Mouse (Mus musculus): ENCODE measurements around the gene Slc16a12.
A peak's percentile ranks its signal among the peaks of the same experiment; 100 is the strongest.

Gene Slc16a12

DNA sequence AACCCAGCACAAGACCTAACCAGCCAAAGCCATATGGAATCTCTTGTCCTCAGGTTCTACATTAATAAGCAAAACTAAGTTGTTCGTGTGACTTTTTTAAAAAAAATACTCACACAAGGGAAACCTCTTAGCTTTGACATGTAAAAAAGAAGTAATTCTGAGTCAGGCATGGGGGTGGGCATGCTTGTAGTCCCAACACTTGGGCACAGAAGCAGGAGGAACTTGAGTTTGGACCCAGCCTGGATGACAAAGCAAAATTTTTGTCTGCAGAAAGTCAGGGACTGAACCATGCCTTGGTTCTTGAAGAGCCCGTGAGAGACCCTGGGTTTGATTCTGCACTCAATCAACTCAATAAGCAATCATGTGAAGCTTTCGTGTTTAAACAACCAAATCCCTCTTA lies 17.6 kb downstream of the Slc16a12 start:
- DNase-seq (ENCODE audit: low read depth, low spot score) = no peak

GRCm38 (mm10) chr19:34726254-34726962 lies 20.7 kb downstream of the Slc16a12 start:
- no peak for DNase-seq (ENCODE audit: low read depth, low spot score)

GRCm38 (mm10) chr19:34725418-34725817 lies 21.7 kb downstream of the Slc16a12 start:
- no peak for DNase-seq (ENCODE audit: low read depth, low spot score)

DNA sequence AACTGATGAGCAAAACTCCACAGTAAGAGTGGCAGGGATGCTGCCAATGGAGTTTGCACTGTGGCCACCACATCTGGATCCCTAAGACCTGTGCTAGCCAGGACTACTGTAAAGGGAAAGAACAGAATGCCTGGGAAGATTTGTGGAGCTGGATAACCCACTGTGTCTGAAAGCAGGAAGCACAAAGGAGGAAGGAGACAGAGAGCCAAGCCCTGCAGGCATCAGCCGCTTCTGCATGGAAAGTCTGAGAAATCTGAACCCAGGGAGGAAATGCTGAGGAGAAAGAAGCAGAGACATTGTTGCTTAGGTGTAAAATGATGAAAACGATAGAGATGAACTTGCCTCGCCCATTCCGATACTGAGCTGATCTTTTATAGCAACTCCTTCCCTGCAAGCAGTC lies 22.5 kb downstream of the Slc16a12 start:
- no peak for DNase-seq (ENCODE audit: low read depth, low spot score)

GRCm38 (mm10) chr19:34722541-34722940 lies 24.5 kb downstream of the Slc16a12 start:
- DNase-seq (ENCODE audit: low read depth, low spot score) = no peak

GRCm38 (mm10) chr19:34720130-34720529 lies 27.0 kb downstream of the Slc16a12 start:
- DNase-seq (ENCODE audit: low read depth, low spot score) = no peak

DNA sequence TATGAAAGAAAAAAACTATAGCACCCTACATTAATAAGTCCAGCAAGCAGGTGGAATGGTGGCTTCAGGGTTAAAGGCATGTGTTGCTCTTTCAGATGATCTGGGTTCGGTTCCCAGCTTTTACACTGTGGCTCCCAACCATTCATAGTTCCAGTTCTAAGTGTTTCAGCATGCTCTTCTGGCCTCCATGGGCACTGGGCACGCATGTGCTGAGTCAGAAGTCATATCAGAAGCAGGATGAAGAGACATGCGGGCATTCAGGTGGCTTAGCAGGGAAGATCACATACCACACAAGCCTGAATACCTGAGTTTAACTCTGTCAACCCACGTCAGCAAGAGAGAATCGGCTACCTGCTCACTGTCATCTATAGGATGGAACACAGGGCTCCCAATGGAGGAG lies 28.1 kb downstream of the Slc16a12 start:
- DNase-seq (ENCODE audit: low read depth, low spot score) = no peak

GRCm38 (mm10) chr19:34718478-34718877 lies 28.6 kb downstream of the Slc16a12 start:
- no peak for DNase-seq (ENCODE audit: low read depth, low spot score)

DNA sequence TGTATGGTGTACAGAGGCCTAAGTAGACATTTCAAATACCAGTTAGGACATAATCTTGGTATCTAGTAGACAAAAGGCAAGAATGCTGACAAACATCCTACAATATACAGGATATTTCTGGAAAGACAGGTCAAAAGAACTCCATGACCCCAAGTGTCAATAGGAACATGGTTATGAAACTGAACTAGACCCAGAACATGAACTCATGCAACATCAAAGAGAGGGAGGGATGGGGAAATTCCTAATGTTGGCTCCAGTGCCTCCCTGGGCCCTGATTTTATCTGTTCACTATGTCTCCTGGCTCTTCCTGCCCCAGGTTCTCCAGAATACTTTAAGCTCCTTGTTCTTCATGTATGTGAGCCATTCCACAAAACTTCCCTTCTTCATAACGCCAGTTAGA lies 31.2 kb downstream of the Slc16a12 start:
- no peak for DNase-seq (ENCODE audit: low read depth, low spot score)

- DNase-seq (ENCODE audit: low read depth, low spot score) = no peak
These were observed 32.8 kb downstream of the Slc16a12 start for GRCm38 (mm10) chr19:34714250-34714666.

- no peak for DNase-seq (ENCODE audit: low read depth, low spot score)
These were observed 35.0 kb downstream of the Slc16a12 start for GRCm38 (mm10) chr19:34712050-34712449.

- no peak for DNase-seq (ENCODE audit: low read depth, low spot score)
These were observed 38.9 kb downstream of the Slc16a12 start for GRCm38 (mm10) chr19:34708221-34708620.

DNA sequence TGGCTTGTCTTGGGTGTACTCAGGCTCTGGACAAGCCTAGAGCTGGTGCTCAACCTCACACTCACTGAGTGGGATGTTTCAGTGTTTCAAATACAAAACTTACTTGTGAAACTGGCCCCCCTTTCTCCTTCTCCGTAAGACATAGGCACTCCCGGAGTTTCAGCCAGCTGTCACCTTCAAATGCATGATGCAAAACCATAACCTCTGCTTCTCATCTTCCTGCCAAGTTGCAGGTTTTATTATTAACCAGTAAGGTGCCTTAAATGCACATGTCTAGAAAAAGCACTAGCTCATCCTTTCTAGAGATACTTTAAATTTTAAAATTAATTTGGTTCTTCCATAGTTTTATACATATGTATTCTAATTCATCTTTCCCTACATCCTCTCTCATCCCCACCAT lies 39.5 kb downstream of the Slc16a12 start:
- DNase-seq (ENCODE audit: low read depth, low spot score) = no peak

DNA sequence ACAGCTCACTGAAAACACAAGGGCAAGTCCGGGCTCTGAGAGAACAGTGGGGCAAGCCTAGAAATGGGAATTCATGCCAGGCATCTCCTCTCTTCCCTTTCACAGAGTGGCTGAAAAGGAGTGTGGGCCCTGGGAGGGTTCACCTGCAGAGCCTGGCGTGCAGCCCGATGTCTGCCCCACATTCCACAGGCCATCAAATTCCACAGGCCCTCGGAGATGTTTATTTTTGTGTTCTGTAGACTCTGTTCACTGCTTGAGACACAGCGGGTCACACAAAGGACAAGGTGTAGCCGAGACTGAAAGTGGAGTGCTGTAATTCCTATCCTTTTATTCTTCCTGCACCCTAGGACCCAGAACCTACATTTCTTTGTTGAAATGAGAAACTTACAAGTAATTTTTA lies 40.8 kb downstream of the Slc16a12 start:
- no peak for DNase-seq (ENCODE audit: low read depth, low spot score)

GRCm38 (mm10) chr19:34705141-34705540 lies 41.9 kb downstream of the Slc16a12 start:
- no peak for DNase-seq (ENCODE audit: low read depth, low spot score)

DNA sequence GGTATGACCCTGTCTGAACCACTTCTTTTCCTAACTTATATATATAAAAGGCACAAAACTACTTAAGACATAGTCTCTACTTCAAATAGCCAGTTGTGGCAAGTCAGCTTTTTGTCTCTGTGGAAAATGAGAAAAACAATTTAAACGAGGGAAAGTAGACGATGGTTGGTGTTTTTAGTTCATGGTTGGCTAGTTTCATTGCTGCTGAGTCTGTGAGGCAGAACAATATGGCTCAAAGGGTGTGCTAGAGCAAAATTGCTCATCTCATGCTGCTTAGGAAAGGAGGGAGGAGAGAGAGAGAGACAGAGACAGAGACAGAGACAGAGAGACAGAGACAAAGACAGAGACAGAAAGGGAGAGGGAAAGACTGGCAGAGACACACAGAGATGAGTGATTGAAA lies 47.8 kb downstream of the Slc16a12 start:
- no peak for DNase-seq (ENCODE audit: low read depth, low spot score)

DNA sequence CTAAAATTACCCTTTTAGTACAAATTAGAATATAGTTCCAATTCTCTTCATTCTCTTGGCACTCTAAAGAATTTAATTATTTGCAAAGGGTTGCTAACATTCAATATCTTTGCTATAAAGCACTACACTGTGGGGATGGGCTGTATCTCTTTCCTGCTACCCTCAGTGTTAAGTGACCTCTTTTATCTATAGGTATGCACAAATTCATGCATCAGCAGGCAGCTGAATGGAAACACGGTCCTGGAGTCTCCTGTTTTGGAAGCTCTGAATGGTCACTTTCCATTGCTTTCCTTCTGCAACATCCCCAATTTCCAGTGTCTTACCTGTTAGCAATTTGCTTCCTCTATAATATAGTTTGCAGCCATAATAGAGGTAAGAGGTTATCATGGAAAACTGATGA lies 48.2 kb downstream of the Slc16a12 start:
- DNase-seq (ENCODE audit: low read depth, low spot score) = no peak

DNA sequence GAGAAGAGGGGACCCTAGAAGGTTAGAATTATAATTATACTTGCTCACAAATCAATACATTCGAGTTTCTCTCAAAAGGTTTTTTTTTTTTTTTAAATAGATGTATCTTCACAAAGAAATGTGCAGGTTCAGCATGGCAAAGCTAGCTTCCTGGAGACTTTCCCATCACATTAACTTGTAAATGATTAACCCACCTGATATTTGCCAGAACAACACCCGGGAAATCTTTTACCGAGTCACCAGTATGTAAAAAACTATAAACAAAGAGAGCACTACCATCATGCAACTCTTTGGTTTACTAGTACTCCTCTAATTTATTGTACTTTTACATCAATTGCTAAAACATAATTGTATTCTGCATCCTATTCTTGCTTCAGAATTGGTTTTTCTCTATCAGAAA lies 48.7 kb downstream of the Slc16a12 start:
- DNase-seq (ENCODE audit: low read depth, low spot score) = no peak

DNA sequence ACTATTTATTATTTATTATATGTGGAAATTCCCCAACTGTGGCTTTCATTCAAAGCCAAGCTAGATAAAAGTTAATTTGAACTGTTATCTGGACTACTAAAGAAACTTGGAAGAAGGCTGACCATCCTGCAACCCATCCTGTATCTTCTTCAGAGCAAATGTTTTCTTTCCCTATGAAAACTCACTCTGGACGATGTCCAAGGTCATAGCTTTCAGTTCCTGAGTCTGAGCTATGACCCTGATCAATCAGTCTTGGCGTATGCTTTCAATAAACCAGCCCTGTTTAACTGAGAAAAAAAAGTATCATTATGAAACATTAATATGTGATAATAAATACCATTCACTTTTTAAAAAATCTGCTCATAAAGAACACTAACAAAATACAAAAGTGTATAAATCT lies 49.6 kb downstream of the Slc16a12 start:
- no peak for DNase-seq (ENCODE audit: low read depth, low spot score)

- no peak for DNase-seq (ENCODE audit: low read depth, low spot score)
These were observed 50.6 kb downstream of the Slc16a12 start for GRCm38 (mm10) chr19:34696352-34696986.

DNA sequence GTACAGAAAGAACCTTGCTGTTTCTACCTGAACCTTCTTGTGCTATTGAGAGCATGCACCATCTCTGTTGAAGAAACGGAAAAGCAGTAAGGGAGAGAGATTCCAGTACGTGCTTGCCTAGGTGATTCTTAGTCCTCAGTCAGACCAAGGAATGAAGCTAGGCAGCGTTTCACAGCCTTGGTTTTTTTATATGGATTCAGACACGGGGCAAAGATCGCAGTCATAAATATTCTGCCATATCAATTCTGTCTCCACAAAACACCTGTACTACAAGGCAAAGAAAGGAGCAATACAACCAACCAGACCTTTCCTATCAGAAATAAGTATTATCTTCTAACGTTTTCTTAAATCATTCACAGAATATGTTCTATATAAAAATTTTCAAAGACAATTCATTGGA lies 55.7 kb downstream of the Slc16a12 start:
- no peak for DNase-seq (ENCODE audit: low read depth, low spot score)

- DNase-seq (ENCODE audit: low read depth, low spot score) = no peak
These were observed 61.6 kb downstream of the Slc16a12 start for GRCm38 (mm10) chr19:34685530-34685929.

GRCm38 (mm10) chr19:34684857-34685256 lies 62.2 kb downstream of the Slc16a12 start:
- DNase-seq (ENCODE audit: low read depth, low spot score) = peak; percentile 13
